Mouse (Mus musculus): Measurements from ENCODE around the gene Zfp94. TPM values are rescaled to one million over a fixed set of nuclear protein-coding genes. Genes with fewer than 3 reads are reported as not detected.

The Zfp94 gene
- polyA plus RNA-seq, 1 experiment from 2014 or later, result 2.6 TPM

DNA sequence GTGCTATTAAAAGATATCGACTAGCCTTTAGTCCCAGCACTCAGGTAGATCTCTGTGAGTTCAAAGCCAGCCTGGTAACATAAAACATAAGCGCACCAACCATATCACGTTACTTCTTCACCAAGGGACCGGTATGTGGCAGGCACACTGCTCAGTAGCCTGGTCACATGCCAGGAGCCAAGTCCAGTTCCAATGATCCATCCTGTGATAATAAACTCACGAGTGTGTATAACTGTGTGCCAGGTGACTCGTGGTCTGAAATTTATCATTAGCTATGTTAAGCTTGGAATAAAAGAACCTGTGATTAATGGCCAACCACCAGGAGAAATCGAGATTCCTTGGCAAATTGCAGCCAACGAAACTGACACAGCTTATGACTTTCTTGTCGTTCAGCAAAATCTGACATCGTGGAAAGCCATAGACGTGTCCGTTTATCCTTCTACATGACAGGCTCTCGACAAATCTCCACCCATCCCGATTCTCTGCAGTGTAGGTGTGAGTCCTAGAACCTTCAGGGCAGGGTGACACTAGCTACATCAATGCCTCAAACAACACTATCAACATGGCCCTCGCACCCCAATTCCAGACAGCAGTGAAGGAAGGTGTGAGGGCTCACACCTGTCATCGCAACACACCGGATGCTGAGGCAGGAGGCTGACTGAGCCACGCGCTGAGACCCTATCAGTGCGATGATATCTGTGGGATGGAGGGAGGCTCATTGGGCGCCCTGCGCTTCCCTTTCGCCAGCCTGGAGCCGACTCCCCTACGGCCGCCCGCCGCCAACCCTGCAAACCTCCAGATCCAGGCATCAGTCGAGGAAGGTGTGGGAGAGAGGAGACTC, 520 bp downstream of the Zfp94 start:
- ATAC-seq (ENCODE audit: low read depth) (peak; percentile 70), DNase-seq (no peak)
- Histone ChIP-seq H3K9me3 (replicated peaks) (no peaks in the 10 kb centered on the region), H3K4me3 (replicated peaks) (peak overlapping the region; percentile 71), H3K9ac (peak overlapping the region; percentile 75), H3K4me2 (peak overlapping the region; percentile 84), H3K27ac (no peak overlapping the region), H3K36me3 (peaks cover 10% of the 10 kb centered on the region; the same call in 1 of the 2 replicates), H3K4me1 (replicated peaks) (peaks cover 14% of the 10 kb centered on the region), H3K27me3 (no peaks in the 10 kb centered on the region)
- WGBS (ENCODE audit: insufficient replicate concordance), result 26% methylated on average over 29 of the region's 29 CpGs

DNA sequence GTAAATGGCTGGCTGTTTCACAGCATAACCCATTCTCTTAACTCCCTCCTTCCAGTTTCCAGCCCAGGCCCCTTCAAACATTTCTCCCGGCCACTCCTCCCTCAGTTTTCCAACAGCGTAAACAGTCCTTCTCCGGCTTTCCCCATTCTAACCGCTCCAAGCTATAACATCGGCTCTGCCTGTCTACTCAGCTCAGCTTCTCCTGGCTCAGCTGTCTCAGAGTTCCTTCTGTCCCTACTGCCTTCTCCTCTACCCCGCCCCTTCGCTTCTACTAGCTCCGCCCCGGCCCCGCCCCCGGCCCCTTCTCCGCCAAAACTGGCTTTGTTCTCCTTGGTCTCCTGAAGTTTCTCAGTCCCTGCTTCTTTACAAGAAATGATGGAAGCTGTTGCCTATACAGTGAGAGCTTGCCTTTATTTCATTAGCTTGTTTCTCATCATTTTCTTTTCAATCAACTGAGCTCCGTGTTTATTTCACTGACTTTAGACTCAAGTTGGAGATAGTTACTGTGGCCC, 15.6 kb downstream of the Zfp94 start, which contains the start of gene Zfp61:
Gene Zfp61, minus strand, starts transcription at position 462 of the 512 bp plus-strand sequence.
- H3K4me3 ChIP-seq (replicated peaks), result peak within 1 kb of the TSS; percentile 70
- peak within 1 kb of the TSS; percentile 43; the same call in 1 of the 2 replicates for H3K27ac ChIP-seq
- WGBS (ENCODE audit: insufficient replicate concordance), result 3% methylated on average over 13 of the region's 13 CpGs
- peaks cover 29% of the 10 kb centered on the region for H3K36me3 ChIP-seq
- no peaks in the 10 kb centered on the region for H3K9me3 ChIP-seq (replicated peaks)
- peaks cover 30% of the 10 kb centered on the region for H3K4me1 ChIP-seq (replicated peaks)
- DNase-seq, result no peak
- H3K27me3 ChIP-seq, result no peaks in the 10 kb centered on the region
- peak; percentile 78 for ATAC-seq (ENCODE audit: low read depth)
- peak within 1 kb of the TSS; percentile 80 for H3K4me2 ChIP-seq
- H3K9ac ChIP-seq, result peak within 1 kb of the TSS; percentile 76

DNA sequence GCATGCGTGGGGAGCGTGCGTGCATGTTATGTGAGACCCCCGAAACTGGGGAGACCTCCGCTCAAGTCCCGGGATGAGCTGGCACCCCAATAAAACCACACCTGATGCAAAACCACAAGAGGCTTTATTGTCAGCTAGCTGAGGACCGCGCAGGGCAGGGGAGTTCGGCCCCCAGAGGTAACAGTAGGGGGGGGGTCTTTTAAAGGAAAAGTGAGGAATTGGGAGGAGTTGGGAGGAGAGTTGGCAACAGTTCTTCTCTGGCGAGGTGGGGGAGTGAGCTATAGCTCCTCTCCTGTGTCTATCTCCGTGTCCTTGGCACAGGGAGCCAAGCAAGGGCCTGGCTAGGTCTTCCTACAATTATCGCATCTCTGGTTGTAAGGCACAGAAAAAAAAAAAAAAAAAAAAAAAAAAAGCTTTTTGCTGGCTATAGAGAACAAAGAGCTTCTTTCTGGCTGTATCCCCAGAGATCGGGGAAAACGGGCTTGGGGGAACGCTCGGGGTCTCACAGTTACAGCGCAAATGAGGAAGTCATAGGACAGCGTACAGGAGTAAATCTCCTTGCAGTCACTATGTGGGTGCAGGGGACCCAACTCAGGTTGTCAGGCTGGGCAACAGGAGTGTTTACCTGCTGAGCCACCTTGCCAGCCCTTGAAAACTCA, 16.5 kb downstream of the Zfp94 start:
- Histone ChIP-seq H3K9me3 (replicated peaks) (no peaks in the 10 kb centered on the region), H3K27ac (no peak overlapping the region; the same call in 1 of the 2 replicates), H3K36me3 (peaks cover 37% of the 10 kb centered on the region), H3K4me2 (peak overlapping the region; percentile 80), H3K27me3 (no peaks in the 10 kb centered on the region), H3K9ac (peak overlapping the region; percentile 76), H3K4me3 (replicated peaks) (peak overlapping the region; percentile 70), H3K4me1 (replicated peaks) (peaks cover 30% of the 10 kb centered on the region)
- ATAC-seq (ENCODE audit: low read depth) (peak; percentile 30; the same call in 1 of the 2 replicates), DNase-seq (no peak)
- WGBS (ENCODE audit: insufficient replicate concordance), result 2% methylated on average over 18 of the region's 18 CpGs

DNA sequence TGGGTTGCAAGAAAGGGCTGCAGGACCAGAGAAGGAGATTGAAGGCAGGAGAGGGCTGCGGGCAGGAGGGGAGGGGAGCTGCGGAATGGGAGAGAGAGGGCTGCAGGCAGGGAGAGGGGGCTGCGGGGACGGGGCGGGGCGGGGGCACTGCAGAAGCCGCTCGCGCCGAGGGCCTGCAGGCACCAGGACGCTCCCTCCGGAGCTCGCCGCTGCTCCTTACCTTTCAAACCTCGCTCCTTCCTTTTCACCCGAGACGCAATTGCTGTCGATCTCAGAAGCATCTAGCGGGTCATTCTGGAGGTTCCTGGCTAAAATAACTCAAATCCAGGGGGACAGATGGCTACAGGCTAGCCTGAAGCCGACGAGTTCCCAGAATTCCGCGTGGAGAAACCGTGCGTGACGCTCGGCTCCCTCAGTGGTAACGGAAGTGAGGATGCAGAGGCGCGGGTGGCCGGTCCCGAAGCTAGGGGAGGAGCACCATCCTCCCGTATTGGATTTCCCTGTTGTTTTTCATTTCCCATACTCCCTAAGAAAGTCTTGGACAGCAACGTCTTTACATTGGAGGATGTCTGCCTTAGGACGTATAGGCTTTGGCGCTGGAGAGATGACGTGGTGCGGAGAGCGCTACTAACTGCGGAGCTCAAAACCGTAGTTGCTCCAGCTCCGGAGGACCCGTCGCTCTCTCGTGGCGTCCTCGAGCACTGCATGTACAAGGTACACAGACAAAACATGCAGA, 17.3 kb downstream of the Zfp94 start:
- Histone ChIP-seq H3K9ac (peak overlapping the region; percentile 76), H3K4me3 (replicated peaks) (peak overlapping the region; percentile 70), H3K27ac (peak overlapping the region; percentile 45; the same call in 1 of the 2 replicates), H3K27me3 (no peaks in the 10 kb centered on the region), H3K9me3 (replicated peaks) (no peaks in the 10 kb centered on the region), H3K4me2 (peak overlapping the region; percentile 80), H3K36me3 (peaks cover 44% of the 10 kb centered on the region), H3K4me1 (replicated peaks) (peaks cover 31% of the 10 kb centered on the region)
- WGBS (ENCODE audit: insufficient replicate concordance), result under 1% methylated on average over 44 of the region's 47 CpGs
- ATAC-seq (ENCODE audit: low read depth), result peak; percentile 81
- DNase-seq, result peak; percentile 64

DNA sequence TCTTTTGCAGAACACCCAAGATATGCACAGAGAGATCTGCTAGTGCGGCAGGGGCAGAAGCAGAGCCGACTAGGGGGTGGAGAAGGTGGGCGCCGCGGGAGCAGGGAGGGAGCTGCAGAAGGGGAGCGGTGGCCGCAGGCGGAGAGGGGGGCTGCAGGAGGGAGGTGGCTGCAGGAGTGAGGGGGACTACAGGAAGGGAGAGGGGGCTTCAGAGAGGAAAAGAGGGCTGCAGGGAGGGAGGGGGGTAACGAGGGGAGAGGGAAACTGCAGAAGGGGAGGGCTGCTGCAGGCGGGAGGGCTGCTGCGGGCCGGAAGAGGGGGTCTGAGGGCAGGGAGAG, 17.9 kb downstream of the Zfp94 start:
- DNase-seq, result no peak
- H3K9me3 ChIP-seq (replicated peaks), result no peaks in the 10 kb centered on the region
- H3K27me3 ChIP-seq, result no peaks in the 10 kb centered on the region
- H3K4me2 ChIP-seq, result peak overlapping the region; percentile 80
- H3K4me1 ChIP-seq (replicated peaks), result peaks cover 36% of the 10 kb centered on the region
- H3K9ac ChIP-seq, result peak overlapping the region; percentile 76
- H3K36me3 ChIP-seq, result peaks cover 49% of the 10 kb centered on the region
- no peak overlapping the region for H3K27ac ChIP-seq
- no peak for ATAC-seq (ENCODE audit: low read depth)
- WGBS (ENCODE audit: insufficient replicate concordance), result 1% methylated on average over 12 of the region's 12 CpGs
- peak overlapping the region; percentile 70 for H3K4me3 ChIP-seq (replicated peaks)

DNA sequence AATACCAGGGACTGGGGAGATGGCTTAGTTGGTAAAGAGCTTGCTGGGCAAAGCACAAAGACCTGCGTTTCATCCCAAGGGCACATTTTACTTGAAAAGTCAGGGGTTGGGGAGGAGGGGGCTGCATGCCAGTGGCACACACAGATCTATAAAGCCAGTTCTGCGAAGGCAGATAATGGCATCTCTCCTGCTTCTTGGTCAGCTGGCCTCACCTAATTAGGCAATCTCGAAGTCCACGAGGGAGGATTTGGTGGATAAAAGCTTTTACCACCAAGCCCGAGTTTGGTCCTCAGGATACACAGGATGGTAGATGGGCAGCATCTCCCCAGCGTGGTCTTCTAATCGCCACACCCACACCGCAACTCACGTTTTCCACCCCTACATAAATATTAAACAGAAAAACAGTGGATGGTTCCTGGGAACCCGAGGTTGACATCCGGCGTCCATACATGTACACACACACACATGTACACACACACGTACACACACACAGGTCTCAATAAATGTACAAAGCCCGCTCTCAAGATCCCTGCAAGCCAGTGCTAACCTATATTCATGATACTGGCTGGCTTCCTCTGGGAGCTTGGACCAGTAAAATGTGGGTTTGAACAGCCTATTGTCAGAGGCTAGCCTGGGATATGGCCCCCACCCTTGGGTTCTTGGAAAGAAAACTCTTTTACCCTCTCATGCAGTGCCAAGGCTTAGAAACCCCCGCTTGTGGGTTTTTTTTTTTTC, 18.9 kb downstream of the Zfp94 start:
- ATAC-seq (ENCODE audit: low read depth), result no peak
- H3K27ac ChIP-seq, result no peak overlapping the region
- no peak overlapping the region for H3K4me3 ChIP-seq (replicated peaks)
- H3K9me3 ChIP-seq (replicated peaks), result no peaks in the 10 kb centered on the region
- no peak overlapping the region for H3K4me2 ChIP-seq
- no peak for DNase-seq
- 82% methylated on average over 15 of the region's 15 CpGs for WGBS (ENCODE audit: insufficient replicate concordance)
- no peaks in the 10 kb centered on the region for H3K27me3 ChIP-seq
- peaks cover 41% of the 10 kb centered on the region for H3K4me1 ChIP-seq (replicated peaks)
- H3K9ac ChIP-seq, result no peak overlapping the region
- H3K36me3 ChIP-seq, result peaks cover 47% of the 10 kb centered on the region

DNA sequence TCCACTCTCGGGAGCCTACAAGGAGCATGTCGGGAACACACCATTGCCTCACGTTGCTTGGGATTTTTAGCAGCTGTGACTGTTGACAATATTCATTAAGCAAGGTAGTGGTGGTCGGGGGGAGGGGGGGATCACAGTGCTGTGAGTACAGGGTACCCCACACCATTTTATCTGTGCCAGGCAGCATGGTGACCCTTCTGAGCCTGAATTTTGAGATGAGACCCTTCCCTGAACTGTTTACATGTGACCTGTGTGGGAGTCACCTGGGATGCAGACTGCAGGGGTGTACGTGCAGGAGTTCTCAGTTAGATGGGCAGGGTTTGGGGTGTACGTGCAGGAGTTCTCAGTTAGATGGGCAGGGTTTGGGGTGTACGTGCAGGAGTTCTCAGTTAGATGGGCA, 20.1 kb downstream of the Zfp94 start:
- Histone ChIP-seq H3K4me2 (no peak overlapping the region), H3K9ac (no peak overlapping the region), H3K4me3 (replicated peaks) (no peak overlapping the region), H3K36me3 (peaks cover 52% of the 10 kb centered on the region), H3K27ac (no peak overlapping the region), H3K4me1 (replicated peaks) (peaks cover 41% of the 10 kb centered on the region), H3K9me3 (replicated peaks) (no peaks in the 10 kb centered on the region), H3K27me3 (no peaks in the 10 kb centered on the region)
- DNase-seq, result no peak
- WGBS (ENCODE audit: insufficient replicate concordance), result 83% methylated on average over 7 of the region's 7 CpGs
- ATAC-seq (ENCODE audit: low read depth), result no peak

DNA sequence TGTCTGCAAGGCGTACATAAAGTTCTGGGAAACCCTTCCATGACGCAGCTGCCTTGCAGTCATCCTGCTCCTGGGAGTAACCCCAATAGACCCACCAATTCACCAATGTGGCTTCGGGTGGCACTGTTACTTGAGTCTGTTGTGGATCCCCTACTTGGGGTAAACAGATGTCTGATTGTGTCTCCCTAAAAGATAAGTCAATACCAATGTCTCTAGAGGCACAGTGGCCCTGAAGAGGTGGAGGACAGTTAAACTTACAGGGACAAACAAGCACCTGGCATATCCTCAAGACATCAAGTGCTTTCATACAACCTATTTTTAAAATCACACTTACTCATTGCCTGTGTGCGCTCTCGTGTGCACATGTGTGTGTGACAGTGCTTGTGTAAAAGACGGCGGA, 21.1 kb downstream of the Zfp94 start:
- Histone ChIP-seq H3K9me3 (replicated peaks) (no peaks in the 10 kb centered on the region), H3K27me3 (no peaks in the 10 kb centered on the region), H3K4me2 (no peak overlapping the region), H3K4me1 (replicated peaks) (peaks cover 32% of the 10 kb centered on the region), H3K4me3 (replicated peaks) (no peak overlapping the region), H3K36me3 (peaks cover 62% of the 10 kb centered on the region), H3K27ac (no peak overlapping the region), H3K9ac (no peak overlapping the region)
- ATAC-seq (ENCODE audit: low read depth) (no peak), DNase-seq (no peak)
- WGBS (ENCODE audit: insufficient replicate concordance), result 81% methylated on average over 7 of the region's 7 CpGs

DNA sequence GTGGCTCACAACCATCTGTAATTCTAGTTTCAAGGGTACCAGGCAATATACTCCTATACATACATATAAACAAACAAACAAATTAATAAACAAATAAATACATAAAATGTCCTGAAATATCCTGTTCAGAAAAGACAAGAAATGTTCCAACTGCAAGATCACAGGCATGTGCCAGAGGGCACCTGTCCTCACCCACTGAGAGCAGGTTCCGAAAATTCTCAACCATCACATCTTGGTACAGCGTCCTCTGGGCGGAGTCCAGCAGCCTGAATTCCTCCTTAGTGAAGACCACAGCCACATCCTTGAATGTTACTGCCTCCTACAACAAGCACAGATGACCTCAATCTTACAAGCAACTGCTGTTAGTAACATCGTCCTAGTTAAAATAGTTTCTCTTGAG, 21.7 kb downstream of the Zfp94 start:
- H3K27ac ChIP-seq, result no peak overlapping the region
- DNase-seq (no peak), ATAC-seq (ENCODE audit: low read depth) (no peak)
- no peak overlapping the region for H3K4me3 ChIP-seq (replicated peaks)
- H3K27me3 ChIP-seq, result no peaks in the 10 kb centered on the region
- H3K9me3 ChIP-seq (replicated peaks), result no peaks in the 10 kb centered on the region
- whole genome bisulfite sequencing (ENCODE audit: insufficient replicate concordance), result 85% methylated on average over 4 of the region's 4 CpGs
- H3K4me2 ChIP-seq, result no peak overlapping the region
- H3K36me3 ChIP-seq, result peaks cover 64% of the 10 kb centered on the region
- H3K9ac ChIP-seq, result no peak overlapping the region
- H3K4me1 ChIP-seq (replicated peaks), result peaks cover 26% of the 10 kb centered on the region

DNA sequence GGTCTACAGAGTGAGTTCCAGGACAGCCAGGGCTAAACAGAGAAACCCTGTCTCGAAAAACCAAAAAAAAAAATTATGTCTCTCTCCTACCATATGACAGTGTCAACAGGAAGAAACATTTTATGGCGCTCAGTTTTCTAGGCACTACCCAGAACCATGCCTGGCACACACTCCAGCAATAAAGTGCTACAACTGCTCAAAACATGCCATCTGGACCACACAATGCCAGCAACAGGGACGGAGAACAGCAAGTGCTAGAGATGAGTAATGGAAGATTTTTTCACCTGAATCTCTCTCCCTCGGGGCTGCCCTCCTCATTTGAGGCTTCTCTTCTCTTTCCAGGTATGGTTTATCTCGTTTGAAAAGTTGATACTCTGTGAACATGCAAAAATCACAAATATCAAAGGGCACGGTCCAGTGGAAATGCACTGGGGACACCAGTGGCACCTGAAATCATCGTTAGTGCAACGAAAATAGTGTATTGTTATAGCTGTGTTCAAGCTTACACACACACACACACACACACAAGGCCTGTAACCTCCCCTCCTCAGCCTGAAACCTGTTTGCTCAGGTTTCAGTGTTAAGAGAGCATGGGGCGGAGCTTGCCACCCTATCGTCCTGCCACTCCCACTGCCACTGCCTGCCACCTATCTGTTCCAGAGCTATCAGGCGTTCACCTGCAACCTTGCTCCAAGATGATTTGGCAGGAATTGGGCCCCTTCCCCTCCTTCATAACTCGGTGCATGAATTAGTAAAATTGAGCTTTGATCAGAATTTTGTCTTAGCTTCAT, 23.2 kb downstream of the Zfp94 start:
- Histone ChIP-seq H3K9me3 (replicated peaks) (no peaks in the 10 kb centered on the region), H3K27ac (no peak overlapping the region), H3K27me3 (no peaks in the 10 kb centered on the region), H3K36me3 (peaks cover 64% of the 10 kb centered on the region), H3K4me1 (replicated peaks) (peaks cover 17% of the 10 kb centered on the region), H3K4me3 (replicated peaks) (no peak overlapping the region), H3K4me2 (no peak overlapping the region), H3K9ac (no peak overlapping the region)
- WGBS (ENCODE audit: insufficient replicate concordance), result 71% methylated on average over 12 of the region's 12 CpGs
- DNase-seq, result no peak
- ATAC-seq (ENCODE audit: low read depth), result peak; percentile 66
